Mouse (Mus musculus) monocyte, adult 2 months (primary cell): Measurements from ENCODE around the gene Psors1c2.

Source experiments
- DNase-seq, 2 experiments: peaks; one replicate each; pipeline ENCODE4 v3.0.0; 2022; ENCODE audit warnings: low spot score in 2 of 2, low read depth in 1 of 2

Psors1c2 gene

GRCm38 (mm10) chr17:35556186-35556765 is 23.3 kb downstream of the Psors1c2 start:
- no peak for DNase-seq

- no peak for DNase-seq
These were observed 23.8 kb downstream of the Psors1c2 start for GRCm38 (mm10) chr17:35556812-35557211.

DNA sequence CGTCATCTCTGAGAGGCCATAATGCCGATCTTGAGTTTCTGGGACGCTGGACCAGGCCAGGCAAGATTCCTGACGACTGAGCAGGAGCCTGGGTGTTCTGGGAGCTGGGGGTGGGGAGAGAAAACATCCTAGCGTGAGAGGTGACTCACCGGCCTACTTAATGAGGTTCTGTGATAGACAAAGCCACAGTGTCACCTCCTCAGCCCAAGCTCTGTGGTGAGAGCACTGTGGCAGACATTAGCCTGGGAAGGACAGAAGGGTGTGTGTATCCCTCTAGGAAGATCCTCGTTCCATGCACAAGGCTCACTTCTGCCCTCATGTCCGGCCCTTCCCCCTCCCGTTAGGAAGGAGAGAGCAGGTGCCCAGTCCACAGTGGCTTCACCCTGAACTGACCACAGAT is 24.4 kb downstream of the Psors1c2 start:
- DNase-seq = no peak

DNA sequence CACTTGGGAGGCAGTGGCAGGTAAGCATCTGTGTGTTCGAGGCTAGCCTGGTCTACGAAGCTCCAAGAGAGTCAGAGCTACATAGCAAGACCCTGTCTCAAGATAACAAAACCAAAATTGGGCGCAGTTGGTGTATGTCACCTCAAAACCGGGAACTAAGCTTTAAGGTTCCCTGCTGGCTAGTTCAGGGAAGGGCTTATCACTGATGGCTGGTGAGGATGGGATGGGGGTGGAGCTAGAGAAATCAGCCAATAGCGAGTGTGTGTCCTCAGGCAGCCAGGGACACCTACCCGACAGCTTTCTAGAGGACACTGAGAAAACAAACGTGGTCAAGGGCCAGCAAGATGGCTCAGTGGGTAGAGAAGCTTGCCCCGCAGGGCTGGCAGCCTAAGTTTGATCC is 25.2 kb downstream of the Psors1c2 start:
- no peak for DNase-seq

DNA sequence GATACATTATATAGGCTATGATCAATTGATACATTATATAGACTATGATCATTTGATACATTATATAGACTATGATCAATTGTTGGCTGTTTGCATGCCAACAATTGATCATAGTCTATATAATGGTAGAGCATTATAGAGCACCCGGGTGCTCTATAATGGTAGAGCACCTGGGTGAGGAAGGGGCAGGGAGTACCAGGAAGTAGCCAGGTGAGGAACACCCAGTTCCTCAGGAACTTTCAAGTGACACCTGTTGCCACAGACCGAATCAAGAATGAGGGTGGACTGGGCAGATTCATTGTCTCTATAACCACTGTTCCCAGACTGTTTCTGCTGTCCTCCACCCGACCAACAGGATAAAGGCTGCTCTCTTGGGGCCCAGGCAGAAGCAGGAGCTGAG is 34.1 kb downstream of the Psors1c2 start, which contains the start of gene 2300002M23Rik:
TSS of gene 2300002M23Rik (plus strand) at position 301 of the 400 bp plus-strand sequence.
- DNase-seq = no peak

DNA sequence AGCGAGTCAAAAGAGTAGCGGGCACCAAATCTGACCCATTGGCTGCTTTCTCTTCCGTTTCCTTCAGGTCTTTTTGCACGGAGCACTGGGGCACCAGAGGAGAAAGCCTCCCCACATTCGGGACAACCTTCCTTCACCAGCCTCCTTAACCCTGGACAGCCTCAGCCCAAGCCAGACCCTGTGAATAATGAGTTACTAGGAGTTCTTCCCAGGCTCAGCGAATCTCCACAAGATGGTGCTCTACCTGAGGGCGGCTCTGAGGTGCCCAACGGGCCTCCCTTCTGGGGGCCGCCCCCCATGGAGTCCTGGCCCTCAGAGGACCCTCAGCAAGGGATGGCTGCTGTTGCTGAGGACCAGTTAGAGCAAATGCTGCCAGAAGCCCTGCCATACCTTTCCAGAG is 34.8 kb downstream of the Psors1c2 start:
- no peak for DNase-seq

GRCm38 (mm10) chr17:35569091-35569944 is 36.3 kb downstream of the Psors1c2 start:
- DNase-seq = no peak

DNA sequence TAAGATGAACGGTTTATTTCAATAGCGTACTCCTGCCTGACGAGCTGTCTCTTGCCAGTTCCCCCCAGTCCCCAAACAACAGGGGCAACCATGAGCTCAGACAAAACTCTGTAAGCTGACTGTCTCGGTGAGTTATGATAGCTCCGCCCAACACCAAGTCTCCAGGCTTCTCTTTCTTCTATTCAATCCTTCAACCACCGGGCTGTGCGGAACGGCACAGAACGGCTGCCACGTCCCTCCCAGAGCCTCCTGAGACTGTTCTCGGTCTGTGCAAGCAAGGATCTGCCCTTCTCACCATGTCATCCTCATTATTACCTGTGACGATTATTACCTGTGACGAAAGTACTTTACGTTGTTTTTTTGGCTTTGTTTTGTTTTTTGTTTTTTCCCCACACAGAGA is 37.8 kb downstream of the Psors1c2 start:
- DNase-seq = no peak

GRCm38 (mm10) chr17:35571477-35571876 is 38.5 kb downstream of the Psors1c2 start:
- no peak for DNase-seq

DNA sequence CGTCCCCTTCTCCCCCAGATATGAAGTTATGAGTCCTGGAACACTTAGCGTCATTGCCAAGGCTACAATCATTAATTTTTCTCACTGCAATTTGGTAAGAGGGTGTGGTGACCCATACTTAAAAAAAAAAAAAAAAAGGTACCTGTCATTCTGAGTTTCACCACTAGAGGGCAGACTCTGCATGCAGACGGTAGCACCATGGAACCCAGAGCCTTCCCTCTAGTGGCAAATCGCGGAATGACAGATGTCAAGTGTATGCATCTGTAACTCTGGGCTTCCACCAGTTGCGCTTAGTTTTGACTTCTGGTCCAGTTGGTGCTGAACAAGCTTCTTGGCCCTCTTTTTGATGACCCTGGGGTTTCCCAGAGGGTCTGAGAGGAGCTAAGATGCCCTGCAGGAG is 45.2 kb downstream of the Psors1c2 start:
- DNase-seq = peak; percentile 46 to 65

- DNase-seq = no peak
These were observed 49.9 kb downstream of the Psors1c2 start for GRCm38 (mm10) chr17:35582900-35583299.
